Mouse (Mus musculus) intestine, embryonic 14.5 days (tissue): Measurements from ENCODE around the gene Rabgap1l. TPM values are rescaled to one million over a fixed set of nuclear protein-coding genes. Genes with fewer than 3 reads are reported as not detected.
A peak's percentile ranks its signal among the peaks of the same experiment; 100 is the strongest.

ENCODE experiments used
- ATAC-seq: fragments of 200-750 bp; cut with Nextera tagmentation; replicated peaks from 2 replicates; pipeline ENCODE4 v1.8.0; 2017; ENCODE audit warnings: low read depth, moderate number of reproducible peaks, moderate TSS enrichment, moderate library complexity; ENCODE audit not compliant: low FRiP score, low TSS enrichment
- DNase-seq: peaks from one replicate; pipeline ENCODE4 v3.0.0-alpha.2; 2018; ENCODE audit warnings: low spot score
- H3K27ac ChIP-seq: fragments of 300-500 bp; sonication (generic); 2 replicates; pipeline ENCODE4 v1.5.1; 2014; ENCODE audit warnings: low read depth, mild to moderate bottlenecking, control low read depth
- H3K27me3 ChIP-seq: fragments of 300-500 bp; sonication (generic); replicated peaks from 2 replicates; pipeline ENCODE4 v1.6.1; 2014; ENCODE audit warnings: low read length, control low read depth; ENCODE audit not compliant: control insufficient read depth, insufficient read depth
- H3K36me3 ChIP-seq: fragments of 300-500 bp; sonication (generic); 2 replicates; pipeline ENCODE4 v1.6.1; 2014; ENCODE audit warnings: low read length, control low read depth; ENCODE audit not compliant: control insufficient read depth, insufficient read depth
- H3K4me1 ChIP-seq: fragments of 300-500 bp; sonication (generic); replicated peaks from 2 replicates; pipeline ENCODE4 v1.6.1; 2014; ENCODE audit warnings: low read length, control low read depth, mixed read lengths; ENCODE audit not compliant: control insufficient read depth, insufficient read depth
- H3K4me2 ChIP-seq: fragments of 300-500 bp; sonication (generic); 2 replicates; pipeline ENCODE4 v1.6.1; 2014; ENCODE audit warnings: low read length
- H3K4me3 ChIP-seq: fragments of 300-500 bp; sonication (generic); 2 replicates; pipeline ENCODE4 v1.5.1; 2014; ENCODE audit warnings: low read depth, low read length, control low read depth, mixed read lengths
- H3K9ac ChIP-seq: fragments of 300-500 bp; sonication (generic); 2 replicates; pipeline ENCODE4 v1.6.1; 2014; ENCODE audit warnings: mild to moderate bottlenecking, low read length
- H3K9me3 ChIP-seq: fragments of 300-500 bp; sonication (generic); 2 replicates; pipeline ENCODE4 v1.6.1; 2016; ENCODE audit warnings: low read length, control low read depth; ENCODE audit not compliant: control insufficient read depth
- WGBS: fragments of 180-500 bp; shearing (Covaris S2); extraction: QIAGEN DNeasy Blood & Tissue Kit; methylation state at CpG from one replicate; pipeline ENCODE4 v1.1.7; 2014; 5-methylcytosine and 5-hydroxymethylcytosine counted together
- polyA plus RNA-seq: library from polyadenylated mRNA; unstranded; fragments of >200 nt; fragmentation: Nextera tagmentation; extraction: Ambion mirVana; gene quantifications from 2 replicates; pipeline ENCODE4 v1.2.1, GENCODE M21; 2014

Gene Rabgap1l
- polyA plus RNA-seq, 1 experiment from 2014 or later = 19.9 TPM

DNA sequence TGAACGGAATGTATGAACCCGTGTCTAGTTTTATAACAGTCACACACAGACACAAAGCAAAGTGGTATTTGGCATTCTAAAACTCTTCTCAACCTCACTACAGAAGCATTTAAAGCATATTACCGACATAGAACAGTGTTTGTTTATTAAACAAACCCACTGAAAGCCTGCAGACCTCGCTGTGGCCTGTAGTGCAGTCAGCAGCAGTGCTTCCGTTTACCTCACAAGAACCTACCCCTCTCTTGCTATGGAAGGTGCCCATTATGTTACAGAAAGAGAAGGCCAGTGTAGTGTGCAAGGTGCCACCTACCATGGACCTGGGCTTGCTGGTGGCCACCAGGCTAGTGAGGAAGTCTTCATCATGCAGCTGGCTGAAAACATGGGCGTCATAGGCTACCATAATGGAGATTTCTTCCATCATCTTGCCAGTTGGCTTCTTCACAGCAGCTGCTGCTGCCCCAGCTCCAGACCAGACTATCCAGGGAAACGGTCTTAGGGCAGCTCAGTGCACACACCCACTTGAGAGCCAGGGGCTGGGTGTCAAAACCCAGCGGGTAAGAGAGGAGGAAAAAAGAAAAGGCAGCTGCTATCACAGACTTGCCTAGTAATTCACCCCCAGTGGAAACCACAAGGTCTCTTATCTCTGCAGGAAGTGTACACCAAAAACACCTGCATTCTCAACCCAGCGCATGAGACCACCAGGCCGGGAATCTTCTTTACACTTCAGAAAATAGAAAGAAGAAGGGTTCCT is 486.0 kb downstream of the Rabgap1l start:
- Histone ChIP-seq H3K27me3 (no peaks in the 10 kb centered on the region), H3K4me2 (peak overlapping the region; percentile 7; the same call in 1 of the 2 replicates), H3K4me1 (peaks cover 15% of the 10 kb centered on the region; the same call in 1 of the 2 replicates), H3K36me3 (no peaks in the 10 kb centered on the region), H3K9ac (no peak overlapping the region), H3K4me3 (no peak overlapping the region), H3K27ac (no peak overlapping the region), H3K9me3 (no peaks in the 10 kb centered on the region)
- 0 out of 2 replicates have a peak, but pooled peaks have one; percentile 34 for ATAC-seq
- 36% methylated on average over 10 of the region's 10 CpGs for WGBS
- no peak for DNase-seq

DNA sequence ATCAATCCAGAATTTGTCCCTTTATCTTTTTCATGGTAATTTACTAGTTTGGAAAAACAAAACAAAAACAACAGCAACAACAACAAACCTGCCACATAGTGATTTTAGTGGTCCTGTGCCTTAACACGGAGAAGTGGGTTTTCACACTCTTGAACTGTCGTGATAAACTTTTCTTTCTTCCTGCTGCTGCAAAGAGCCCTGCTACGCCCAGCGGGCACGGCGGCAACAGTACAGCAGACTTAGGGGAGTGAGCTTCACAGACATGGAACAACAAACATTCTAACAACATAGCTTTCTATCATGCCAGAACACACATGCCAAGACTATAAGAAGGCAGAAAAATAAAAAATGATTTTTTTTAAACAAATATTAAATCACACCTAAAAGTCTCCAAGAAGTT is 486.7 kb downstream of the Rabgap1l start:
- Histone ChIP-seq H3K9ac (no peak overlapping the region), H3K4me1 (peaks cover 15% of the 10 kb centered on the region; the same call in 1 of the 2 replicates), H3K27me3 (no peaks in the 10 kb centered on the region), H3K9me3 (no peaks in the 10 kb centered on the region), H3K4me2 (no peak overlapping the region), H3K36me3 (no peaks in the 10 kb centered on the region), H3K27ac (no peak overlapping the region), H3K4me3 (no peak overlapping the region)
- DNase-seq (no peak), ATAC-seq (no peak)
- WGBS = 73% methylated on average over 6 of the region's 6 CpGs

DNA sequence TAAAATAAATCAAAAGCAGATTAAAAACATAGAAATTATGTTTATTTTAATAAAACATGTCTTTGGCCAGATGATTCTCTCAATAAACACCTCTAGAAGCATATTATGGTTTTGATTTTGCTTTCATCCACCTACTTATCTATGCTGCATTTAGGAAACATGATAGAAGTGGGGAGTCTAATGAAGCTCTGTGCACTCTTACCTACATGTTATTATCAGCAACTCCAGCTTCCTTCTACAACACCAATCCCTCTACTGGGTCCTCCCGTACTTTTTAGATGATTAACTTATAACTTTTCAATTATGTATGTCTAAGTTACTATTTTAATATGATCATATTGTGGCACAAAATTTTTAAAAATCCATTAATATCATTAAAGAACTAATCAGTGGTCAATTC is 487.2 kb downstream of the Rabgap1l start:
- no peaks in the 10 kb centered on the region for H3K27me3 ChIP-seq
- ATAC-seq (no peak), DNase-seq (no peak)
- 91% methylated on average over 1 of the region's 1 CpGs for WGBS
- no peaks in the 10 kb centered on the region for H3K9me3 ChIP-seq
- H3K36me3 ChIP-seq = no peaks in the 10 kb centered on the region
- no peak overlapping the region for H3K9ac ChIP-seq
- H3K4me1 ChIP-seq = peaks cover 15% of the 10 kb centered on the region; the same call in 1 of the 2 replicates
- no peak overlapping the region for H3K4me3 ChIP-seq
- H3K4me2 ChIP-seq = no peak overlapping the region
- H3K27ac ChIP-seq = no peak overlapping the region

GRCm38 (mm10) chr1:160304969-160305498 is 488.0 kb downstream of the Rabgap1l start:
- H3K4me2 ChIP-seq = no peak overlapping the region
- ATAC-seq (no peak), DNase-seq (no peak)
- no peak overlapping the region for H3K9ac ChIP-seq
- peaks cover 15% of the 10 kb centered on the region; the same call in 1 of the 2 replicates for H3K4me1 ChIP-seq
- H3K36me3 ChIP-seq = no peaks in the 10 kb centered on the region
- no peaks in the 10 kb centered on the region for H3K9me3 ChIP-seq
- 77% methylated on average over 6 of the region's 6 CpGs for WGBS
- H3K4me3 ChIP-seq = no peak overlapping the region
- H3K27me3 ChIP-seq = no peaks in the 10 kb centered on the region
- no peak overlapping the region for H3K27ac ChIP-seq

DNA sequence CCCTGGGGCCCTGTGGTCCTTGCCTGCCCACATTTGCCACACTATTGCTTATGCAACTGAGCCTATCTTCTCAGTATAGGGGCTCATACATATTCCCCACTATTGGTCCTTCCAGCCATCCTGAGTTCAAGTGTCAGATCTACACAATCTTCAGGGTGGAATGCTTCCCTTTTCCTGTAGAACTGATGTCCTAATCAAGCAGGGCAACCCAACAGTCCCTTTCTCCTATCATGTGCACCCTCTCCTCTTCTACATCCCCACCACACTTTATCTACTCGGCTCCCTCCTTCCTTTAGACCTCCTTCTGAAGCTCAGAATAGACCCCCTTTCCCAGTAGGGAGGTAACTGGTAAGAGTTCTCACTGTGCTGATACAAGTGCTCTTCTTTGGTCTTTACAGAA is 490.7 kb downstream of the Rabgap1l start:
- 72% methylated on average over 1 of the region's 1 CpGs for WGBS
- peaks cover 9% of the 10 kb centered on the region; the same call in 1 of the 2 replicates for H3K4me1 ChIP-seq
- DNase-seq (no peak), ATAC-seq (no peak)
- H3K9ac ChIP-seq = no peak overlapping the region
- H3K27me3 ChIP-seq = no peaks in the 10 kb centered on the region
- H3K36me3 ChIP-seq = no peaks in the 10 kb centered on the region
- no peak overlapping the region for H3K4me3 ChIP-seq
- no peaks in the 10 kb centered on the region for H3K9me3 ChIP-seq
- no peak overlapping the region for H3K27ac ChIP-seq
- H3K4me2 ChIP-seq = no peak overlapping the region

GRCm38 (mm10) chr1:160301156-160301555 is 491.9 kb downstream of the Rabgap1l start:
- DNase-seq (no peak), ATAC-seq (no peak)
- Histone ChIP-seq H3K4me3 (no peak overlapping the region), H3K27ac (no peak overlapping the region), H3K9ac (no peak overlapping the region), H3K4me1 (no peaks in the 10 kb centered on the region), H3K27me3 (no peaks in the 10 kb centered on the region), H3K9me3 (no peaks in the 10 kb centered on the region), H3K4me2 (no peak overlapping the region), H3K36me3 (no peaks in the 10 kb centered on the region)
- WGBS = 71% methylated on average over 6 of the region's 6 CpGs

DNA sequence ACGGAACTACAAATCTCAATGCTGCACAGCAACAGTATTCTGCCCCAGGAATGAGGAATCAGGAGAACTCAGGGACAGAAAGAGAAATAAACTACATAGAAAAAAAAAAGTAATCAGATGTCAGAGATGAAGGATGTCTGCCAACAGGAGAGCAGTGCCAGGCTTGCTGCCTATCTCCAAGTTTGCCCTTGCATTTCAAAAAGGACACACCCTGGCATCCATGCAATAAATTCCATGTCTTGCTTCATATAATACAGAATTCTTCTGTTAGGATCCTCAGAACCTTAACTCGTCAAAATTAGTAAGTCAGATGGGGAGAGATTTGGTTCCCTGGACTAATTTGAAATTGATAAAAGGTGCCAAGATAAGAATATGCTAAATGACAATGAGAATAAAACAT is 492.3 kb downstream of the Rabgap1l start:
- 86% methylated on average over 2 of the region's 2 CpGs for WGBS
- no peak overlapping the region for H3K27ac ChIP-seq

DNA sequence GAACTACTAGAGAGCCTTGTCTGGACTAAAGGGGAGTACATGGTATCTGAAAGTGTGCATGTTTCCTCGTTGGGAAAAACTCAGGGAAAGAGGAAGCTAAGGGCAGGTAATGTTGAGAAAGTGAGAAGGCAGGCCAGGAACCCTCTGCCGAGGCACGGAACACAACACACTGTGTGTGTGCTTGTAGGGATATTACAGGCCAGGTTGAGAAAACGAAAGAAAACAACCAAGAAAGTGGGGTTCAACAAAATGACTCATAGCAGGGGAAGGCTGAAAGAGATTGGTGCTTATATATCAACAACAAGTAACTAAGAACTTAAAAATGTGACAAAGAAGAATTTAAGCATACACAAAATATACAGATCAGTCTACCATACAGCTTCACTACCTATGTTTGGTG is 493.0 kb downstream of the Rabgap1l start:
- DNase-seq = no peak
- no peaks in the 10 kb centered on the region for H3K9me3 ChIP-seq
- H3K27ac ChIP-seq = no peak overlapping the region
- no peak overlapping the region for H3K4me3 ChIP-seq
- 80% methylated on average over 4 of the region's 4 CpGs for WGBS
- H3K9ac ChIP-seq = no peak overlapping the region
- ATAC-seq = no peak
- H3K36me3 ChIP-seq = no peaks in the 10 kb centered on the region
- H3K4me2 ChIP-seq = no peak overlapping the region
- H3K4me1 ChIP-seq = no peaks in the 10 kb centered on the region
- H3K27me3 ChIP-seq = no peaks in the 10 kb centered on the region

More for the DNA sequence above, 492.3 kb downstream of the Rabgap1l start:
- no peaks in the 10 kb centered on the region for H3K36me3 ChIP-seq
- no peak overlapping the region for H3K4me3 ChIP-seq
- no peaks in the 10 kb centered on the region for H3K27me3 ChIP-seq
- no peaks in the 10 kb centered on the region for H3K9me3 ChIP-seq
- no peak overlapping the region for H3K9ac ChIP-seq
- H3K4me2 ChIP-seq = no peak overlapping the region
- no peak for ATAC-seq
- H3K4me1 ChIP-seq = no peaks in the 10 kb centered on the region
- DNase-seq = no peak

DNA sequence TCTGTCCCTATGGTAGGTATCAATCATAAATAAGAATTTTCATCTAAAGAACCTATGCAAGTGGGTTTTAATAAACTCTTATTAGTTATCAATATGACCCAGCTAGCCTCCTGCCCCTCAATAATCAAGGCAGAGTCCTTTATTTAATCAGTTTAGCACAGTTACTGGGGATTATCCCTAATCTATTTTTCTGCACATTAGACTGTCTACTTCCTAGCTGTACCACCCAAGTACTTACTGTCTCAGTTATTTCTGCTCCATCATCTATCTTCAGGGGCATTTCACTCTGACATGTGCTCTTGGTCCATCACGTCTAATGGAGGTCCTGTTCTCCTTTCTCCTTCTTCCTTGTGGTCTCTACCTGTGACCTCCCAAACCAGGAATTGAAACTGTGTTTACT is 494.1 kb downstream of the Rabgap1l start:
- Histone ChIP-seq H3K4me2 (no peak overlapping the region), H3K9ac (no peak overlapping the region), H3K4me1 (no peaks in the 10 kb centered on the region), H3K27me3 (no peaks in the 10 kb centered on the region), H3K36me3 (no peaks in the 10 kb centered on the region), H3K9me3 (no peaks in the 10 kb centered on the region), H3K4me3 (no peak overlapping the region), H3K27ac (no peak overlapping the region)
- ATAC-seq (no peak), DNase-seq (no peak)
- 62% methylated on average over 1 of the region's 1 CpGs for WGBS
